Mouse (Mus musculus): ENCODE measurements at regions not wholly inside any gene's neighbourhood (a gene's known extent, or its start where the extent isn't known, plus 50 kb on each side); places are given as distances from the start of the nearest gene placed in this dataset.

DNA sequence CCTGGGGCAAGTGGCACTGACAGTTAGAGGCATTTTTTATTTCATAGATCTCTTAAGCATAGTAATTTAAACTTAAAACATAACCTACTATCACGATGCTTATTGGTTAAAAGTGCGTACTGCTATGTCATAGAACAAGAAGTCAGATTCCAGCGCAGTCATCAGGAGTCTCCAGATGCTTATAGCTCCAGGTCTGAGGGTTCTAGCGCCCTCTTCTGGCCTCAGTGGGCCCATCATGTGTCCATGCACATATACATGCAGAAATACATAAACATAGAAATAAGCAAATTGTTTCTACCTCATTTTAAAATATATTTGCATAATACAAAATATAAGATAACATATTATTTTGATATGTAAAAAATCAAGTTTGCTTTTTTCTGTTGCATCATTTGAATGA lies 1002.8 kb upstream of the Adgrl2 start:
- ATAC-seq, result no peak
- Histone ChIP-seq H3K36me3 (no peaks in the 10 kb centered on the region), H3K27me3 (no peaks in the 10 kb centered on the region), H3K4me2 (replicated peaks) (no peak overlapping the region), H3K4me1 (replicated peaks) (no peaks in the 10 kb centered on the region), H3K9ac (replicated peaks) (no peak overlapping the region), H3K4me3 (replicated peaks) (no peak overlapping the region), H3K9me3 (no peaks in the 10 kb centered on the region), H3K27ac (no peak overlapping the region)
- WGBS, result 60% methylated on average over 4 of the region's 4 CpGs

- H3K9me3 ChIP-seq, result no peaks in the 10 kb centered on the region
- no peak overlapping the region for H3K27ac ChIP-seq
- H3K4me1 ChIP-seq (replicated peaks), result no peaks in the 10 kb centered on the region
- H3K9ac ChIP-seq (replicated peaks), result no peak overlapping the region
- ATAC-seq, result no peak
- no peaks in the 10 kb centered on the region for H3K27me3 ChIP-seq
- H3K4me2 ChIP-seq (replicated peaks), result no peak overlapping the region
- no peaks in the 10 kb centered on the region for H3K36me3 ChIP-seq
- 94% methylated on average over 1 of the region's 1 CpGs for WGBS
- no peak overlapping the region for H3K4me3 ChIP-seq (replicated peaks)
Observed at GRCm38 (mm10) chr3:149987801-149988200, 997.4 kb upstream of the Adgrl2 start.

DNA sequence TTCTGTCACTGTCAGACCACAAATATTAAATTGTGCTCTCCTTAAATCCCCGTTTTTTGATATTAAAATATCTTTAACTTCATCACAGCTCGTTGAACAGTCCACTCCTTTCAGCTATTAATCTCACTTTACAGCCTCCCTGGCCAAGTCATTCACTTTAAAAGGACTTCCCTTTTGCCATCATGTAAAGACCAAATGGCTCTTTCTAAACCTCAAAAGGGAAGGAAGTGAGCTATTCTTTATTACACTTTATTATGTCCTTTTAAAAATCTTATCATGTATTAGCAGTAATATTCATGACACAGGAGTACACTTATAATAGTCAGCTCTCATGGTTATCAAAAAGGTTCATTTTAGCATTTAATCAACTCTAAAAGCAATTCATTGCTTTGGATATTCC lies 966.6 kb upstream of the Adgrl2 start:
- no peak overlapping the region for H3K4me3 ChIP-seq (replicated peaks)
- no peak overlapping the region for H3K4me2 ChIP-seq (replicated peaks)
- no peak for ATAC-seq
- no peaks in the 10 kb centered on the region for H3K27me3 ChIP-seq
- H3K27ac ChIP-seq, result no peak overlapping the region
- 70% methylated on average over 2 of the region's 2 CpGs for WGBS
- H3K4me1 ChIP-seq (replicated peaks), result no peaks in the 10 kb centered on the region
- H3K9ac ChIP-seq (replicated peaks), result no peak overlapping the region
- H3K36me3 ChIP-seq, result no peaks in the 10 kb centered on the region
- no peaks in the 10 kb centered on the region for H3K9me3 ChIP-seq

DNA sequence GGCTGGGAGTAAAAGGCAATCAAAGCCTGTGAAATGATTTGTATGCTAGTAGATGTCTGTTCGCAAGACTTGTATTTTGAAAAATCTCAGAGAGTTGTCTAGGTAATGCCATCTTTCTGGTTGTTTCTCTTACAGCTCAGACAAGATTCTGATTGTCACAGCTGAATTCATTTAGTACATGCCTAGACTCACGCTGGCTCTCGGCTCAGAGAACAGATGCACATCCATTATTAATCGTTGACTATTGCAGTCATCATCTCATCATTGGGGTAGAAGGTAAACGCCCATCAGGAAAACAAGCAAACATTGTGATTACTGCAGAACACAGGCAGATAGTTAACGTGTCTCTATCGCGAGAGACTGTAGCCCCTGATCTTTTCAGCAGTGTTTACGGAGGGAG lies 945.8 kb upstream of the Adgrl2 start:
- H3K27ac ChIP-seq, result no peak overlapping the region
- no peak overlapping the region for H3K9ac ChIP-seq (replicated peaks)
- ATAC-seq, result no peak
- H3K4me1 ChIP-seq (replicated peaks), result no peaks in the 10 kb centered on the region
- H3K4me2 ChIP-seq (replicated peaks), result no peak overlapping the region
- no peaks in the 10 kb centered on the region for H3K36me3 ChIP-seq
- WGBS, result 87% methylated on average over 9 of the region's 9 CpGs
- no peak overlapping the region for H3K4me3 ChIP-seq (replicated peaks)
- H3K9me3 ChIP-seq, result no peaks in the 10 kb centered on the region
- H3K27me3 ChIP-seq, result no peaks in the 10 kb centered on the region

DNA sequence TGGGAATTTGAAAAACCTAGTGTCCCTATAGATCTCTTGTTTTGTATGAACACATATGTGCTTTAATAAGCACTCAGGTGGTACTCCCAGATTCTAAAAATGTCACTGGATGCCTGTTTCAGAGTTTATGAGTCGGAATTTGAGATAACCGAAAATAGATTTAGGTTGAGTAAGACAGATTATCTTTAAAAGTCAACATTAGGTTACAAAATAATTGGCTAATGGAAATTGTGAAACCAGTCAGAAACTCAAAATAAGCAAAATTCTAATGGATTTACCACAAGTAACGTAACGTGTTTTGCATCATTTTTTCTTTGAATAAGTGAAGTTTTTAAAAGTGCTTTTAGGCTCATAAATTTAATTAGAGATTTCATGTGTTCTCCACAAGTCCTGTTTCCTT lies 944.5 kb upstream of the Adgrl2 start:
- Histone ChIP-seq H3K9ac (replicated peaks) (no peak overlapping the region), H3K9me3 (no peaks in the 10 kb centered on the region), H3K4me1 (replicated peaks) (no peaks in the 10 kb centered on the region), H3K27me3 (no peaks in the 10 kb centered on the region), H3K27ac (no peak overlapping the region), H3K4me2 (replicated peaks) (no peak overlapping the region), H3K36me3 (no peaks in the 10 kb centered on the region), H3K4me3 (replicated peaks) (no peak overlapping the region)
- no peak for ATAC-seq
- WGBS, result 91% methylated on average over 4 of the region's 4 CpGs

DNA sequence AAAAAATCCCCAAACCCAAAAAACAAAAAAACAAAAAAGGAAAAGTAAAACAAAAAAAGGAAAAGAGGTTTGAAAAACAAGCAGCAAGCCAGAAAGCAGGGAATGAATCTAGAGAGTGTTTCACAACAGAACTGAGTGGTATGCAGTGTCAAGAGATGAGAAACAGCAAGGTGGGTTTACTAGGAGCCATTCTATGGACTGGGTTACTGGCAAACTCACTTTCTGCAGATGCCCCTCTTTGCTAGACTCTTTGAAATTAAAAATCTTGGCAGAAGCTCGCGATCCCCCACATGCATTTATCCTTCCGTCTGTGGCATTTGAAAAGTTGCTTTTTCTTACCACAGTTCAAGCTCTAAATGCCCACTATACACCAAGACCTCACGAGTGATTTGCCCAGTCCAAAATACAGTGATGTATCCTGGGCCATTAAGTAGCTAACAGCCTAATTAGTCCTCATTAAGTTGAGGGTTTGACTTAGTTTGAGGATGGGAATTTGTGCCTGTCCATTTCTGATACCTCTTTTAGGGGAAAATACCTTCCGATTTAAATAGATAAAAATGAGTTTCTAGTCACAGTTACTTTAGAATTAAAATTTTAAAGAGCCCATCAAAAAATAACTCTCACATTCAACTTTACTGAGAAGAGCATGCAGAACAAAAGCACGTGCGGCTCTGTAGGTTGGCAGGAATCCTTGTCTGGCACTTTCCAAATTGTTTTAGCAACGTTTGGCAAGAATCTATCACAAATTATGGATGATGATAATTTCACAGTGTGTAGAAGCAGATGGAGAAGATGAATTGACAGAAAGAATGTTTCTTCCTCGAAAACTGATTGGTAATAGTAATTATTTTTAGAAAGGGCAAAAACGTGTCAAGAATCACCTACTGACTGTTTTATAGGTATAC lies 938.4 kb upstream of the Adgrl2 start:
- no peaks in the 10 kb centered on the region for H3K36me3 ChIP-seq
- no peak overlapping the region for H3K27ac ChIP-seq
- ATAC-seq, result no peak
- no peaks in the 10 kb centered on the region for H3K4me1 ChIP-seq (replicated peaks)
- H3K4me2 ChIP-seq (replicated peaks), result no peak overlapping the region
- no peaks in the 10 kb centered on the region for H3K27me3 ChIP-seq
- no peak overlapping the region for H3K4me3 ChIP-seq (replicated peaks)
- WGBS, result 86% methylated on average over 10 of the region's 10 CpGs
- H3K9me3 ChIP-seq, result no peaks in the 10 kb centered on the region
- H3K9ac ChIP-seq (replicated peaks), result no peak overlapping the region

- H3K9ac ChIP-seq (replicated peaks), result no peak overlapping the region
- no peaks in the 10 kb centered on the region for H3K4me1 ChIP-seq (replicated peaks)
- no peak overlapping the region for H3K4me3 ChIP-seq (replicated peaks)
- ATAC-seq, result no peak
- H3K27me3 ChIP-seq, result no peaks in the 10 kb centered on the region
- no peak overlapping the region for H3K27ac ChIP-seq
- H3K4me2 ChIP-seq (replicated peaks), result no peak overlapping the region
- no peaks in the 10 kb centered on the region for H3K36me3 ChIP-seq
- 84% methylated on average over 2 of the region's 2 CpGs for WGBS
- H3K9me3 ChIP-seq, result no peaks in the 10 kb centered on the region
Observed at GRCm38 (mm10) chr3:149920206-149920605, 929.9 kb upstream of the Adgrl2 start.

DNA sequence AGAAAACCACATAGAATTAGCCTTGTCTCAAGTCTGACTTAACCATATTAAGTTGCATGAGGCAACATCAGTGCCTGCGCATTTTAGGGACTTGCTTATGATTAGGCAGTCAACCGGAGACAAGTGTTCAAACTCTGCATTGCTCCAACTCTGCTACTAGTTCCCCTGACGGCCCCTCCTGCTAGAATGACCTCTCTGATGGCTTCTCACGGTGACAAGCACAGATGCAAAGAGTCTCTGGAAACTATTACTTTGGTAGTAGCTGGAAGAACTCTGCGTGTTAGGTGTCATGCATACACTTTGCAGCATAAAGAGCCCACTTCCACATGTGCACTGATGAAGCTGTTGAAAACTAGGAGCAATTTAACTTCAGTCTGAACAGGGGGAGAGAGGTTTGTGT lies 927.8 kb upstream of the Adgrl2 start:
- no peaks in the 10 kb centered on the region for H3K9me3 ChIP-seq
- no peaks in the 10 kb centered on the region for H3K4me1 ChIP-seq (replicated peaks)
- H3K4me2 ChIP-seq (replicated peaks), result no peak overlapping the region
- H3K27ac ChIP-seq, result no peak overlapping the region
- WGBS, result 65% methylated on average over 5 of the region's 5 CpGs
- H3K4me3 ChIP-seq (replicated peaks), result no peak overlapping the region
- no peaks in the 10 kb centered on the region for H3K36me3 ChIP-seq
- H3K9ac ChIP-seq (replicated peaks), result no peak overlapping the region
- no peak for ATAC-seq
- no peaks in the 10 kb centered on the region for H3K27me3 ChIP-seq

DNA sequence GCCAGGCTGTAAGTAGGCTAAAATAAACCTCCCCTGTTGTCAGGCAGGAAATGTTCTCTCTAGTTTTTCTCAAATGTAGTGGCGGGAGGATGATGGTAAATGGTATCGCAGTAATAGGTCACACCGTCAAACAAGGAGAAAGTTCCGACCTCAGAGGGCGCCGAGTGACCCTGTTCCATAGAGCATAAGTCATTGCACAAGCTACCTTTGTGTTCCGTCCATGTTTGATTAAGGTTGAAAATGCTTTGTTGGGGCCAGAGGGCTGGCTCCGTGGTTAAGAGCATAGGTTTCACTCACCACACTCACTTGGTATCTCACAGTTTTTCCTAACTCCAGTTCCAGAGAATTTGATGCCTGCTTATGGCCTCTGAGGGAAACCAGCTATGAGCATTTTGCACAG lies 920.4 kb upstream of the Adgrl2 start:
- Histone ChIP-seq H3K36me3 (no peaks in the 10 kb centered on the region), H3K9ac (replicated peaks) (no peak overlapping the region), H3K4me3 (replicated peaks) (no peak overlapping the region), H3K27ac (no peak overlapping the region), H3K4me2 (replicated peaks) (no peak overlapping the region), H3K4me1 (replicated peaks) (no peaks in the 10 kb centered on the region), H3K9me3 (no peaks in the 10 kb centered on the region), H3K27me3 (no peaks in the 10 kb centered on the region)
- ATAC-seq, result no peak
- WGBS, result 88% methylated on average over 8 of the region's 8 CpGs

DNA sequence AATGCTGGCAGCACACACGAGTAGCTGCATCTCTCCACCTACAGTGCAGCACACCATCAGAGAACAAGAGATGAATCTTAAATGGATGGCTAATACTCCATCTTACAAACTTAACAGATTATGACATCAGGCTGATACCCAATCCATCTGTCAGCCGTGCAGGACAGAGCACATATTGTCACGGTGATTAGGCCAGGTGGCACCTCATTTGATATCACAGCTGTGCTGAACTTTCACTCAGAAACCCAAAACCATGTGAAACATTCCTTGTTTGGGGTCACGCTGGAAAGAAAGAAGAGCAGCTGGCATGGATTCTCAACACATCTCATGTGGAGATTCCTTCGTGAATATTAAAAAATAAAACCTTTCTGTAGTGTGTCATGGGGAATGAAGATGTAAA lies 911.4 kb upstream of the Adgrl2 start:
- Histone ChIP-seq H3K9ac (replicated peaks) (no peak overlapping the region), H3K27ac (no peak overlapping the region), H3K4me3 (replicated peaks) (no peak overlapping the region), H3K4me2 (replicated peaks) (no peak overlapping the region), H3K36me3 (no peaks in the 10 kb centered on the region), H3K9me3 (no peaks in the 10 kb centered on the region), H3K27me3 (no peaks in the 10 kb centered on the region), H3K4me1 (replicated peaks) (no peaks in the 10 kb centered on the region)
- no peak for ATAC-seq
- 48% methylated on average over 5 of the region's 5 CpGs for WGBS

DNA sequence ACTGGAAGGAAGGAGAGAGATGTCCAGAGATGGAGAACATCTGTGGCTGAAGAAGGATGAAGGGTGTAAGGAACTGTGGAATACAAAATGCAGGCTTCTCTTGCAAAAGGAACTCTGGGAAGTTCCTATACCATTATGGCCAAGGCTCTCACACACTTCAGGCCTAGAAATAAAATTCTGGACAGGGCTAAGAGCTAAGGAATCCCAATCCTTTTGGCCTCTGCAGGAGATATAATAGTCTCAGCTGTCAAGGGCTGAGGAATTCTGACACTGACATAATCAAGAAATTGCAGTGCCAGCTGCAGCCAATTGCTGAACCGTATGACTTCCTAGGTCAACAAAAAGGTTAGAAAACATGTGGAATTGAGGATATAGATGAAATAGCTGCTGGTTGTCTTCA lies 886.2 kb upstream of the Adgrl2 start:
- H3K4me3 ChIP-seq (replicated peaks), result no peak overlapping the region
- no peaks in the 10 kb centered on the region for H3K27me3 ChIP-seq
- no peak overlapping the region for H3K9ac ChIP-seq (replicated peaks)
- no peaks in the 10 kb centered on the region for H3K4me1 ChIP-seq (replicated peaks)
- H3K9me3 ChIP-seq, result no peaks in the 10 kb centered on the region
- WGBS, result 81% methylated on average over 1 of the region's 1 CpGs
- H3K36me3 ChIP-seq, result no peaks in the 10 kb centered on the region
- H3K4me2 ChIP-seq (replicated peaks), result no peak overlapping the region
- no peak for ATAC-seq
- H3K27ac ChIP-seq, result no peak overlapping the region

- Histone ChIP-seq H3K9me3 (no peaks in the 10 kb centered on the region), H3K4me1 (replicated peaks) (no peaks in the 10 kb centered on the region), H3K9ac (replicated peaks) (no peak overlapping the region), H3K36me3 (no peaks in the 10 kb centered on the region), H3K4me2 (replicated peaks) (no peak overlapping the region), H3K27me3 (no peaks in the 10 kb centered on the region), H3K4me3 (replicated peaks) (no peak overlapping the region), H3K27ac (no peak overlapping the region)
- no peak for ATAC-seq
- 87% methylated on average over 2 of the region's 2 CpGs for WGBS
Observed at GRCm38 (mm10) chr3:149865945-149866344, 875.6 kb upstream of the Adgrl2 start.

Data from midbrain, embryonic 13.5 days (tissue).